Mouse (Mus musculus): Measurements from ENCODE around the gene Gadd45g. TPM values are rescaled to one million over a fixed set of nuclear protein-coding genes. Genes with fewer than 3 reads are reported as not detected.

The Gadd45g gene
- polyA plus RNA-seq (2015; fragmentation: Nextera tagmentation; extraction: Ambion mirVana): 44.2 and 45.5 TPM in 2 replicates

DNA sequence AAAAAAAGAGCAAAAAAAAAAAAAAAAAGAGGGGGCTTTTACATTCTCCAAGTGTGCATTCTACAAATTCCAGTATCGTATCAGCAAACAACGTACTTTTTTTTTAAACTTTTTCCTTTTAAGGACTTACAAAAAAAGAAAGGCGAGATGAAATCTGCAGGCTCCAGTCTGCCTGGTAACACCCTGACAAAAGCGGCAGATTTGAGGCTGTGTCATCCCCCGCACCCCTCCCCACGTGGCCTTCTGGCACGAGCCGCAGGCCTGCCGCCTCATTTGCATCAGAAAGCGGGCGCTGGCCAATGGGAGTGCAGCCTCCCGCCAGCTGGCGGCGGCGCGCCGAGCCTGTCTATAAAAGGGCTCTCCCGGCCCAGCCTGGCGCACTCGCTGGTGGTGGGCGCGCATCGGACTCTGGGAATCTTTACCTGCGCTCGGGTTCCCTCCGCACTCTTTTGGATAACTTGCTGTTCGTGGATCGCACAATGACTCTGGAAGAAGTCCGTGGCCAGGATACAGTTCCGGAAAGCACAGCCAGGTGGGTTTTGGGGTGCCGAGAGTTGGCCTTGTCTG lies at the start of gene Gadd45g:
Gene Gadd45g, plus strand, starts transcription at position 378 of the 567 bp plus-strand sequence.
- Histone ChIP-seq H3K4me2 (ENCODE audit: low read length) (peak within 1 kb of the TSS; percentile 97), H3K4me3 (ENCODE audit: low read depth, low read length) (peak within 1 kb of the TSS; percentile 47), H3K27ac (ENCODE audit: low read length) (peak within 1 kb of the TSS; percentile 78), H3K4me1 (ENCODE audit: control insufficient read depth, insufficient read depth, low read length) (peaks cover 27% of the 10 kb centered on the region), H3K9ac (ENCODE audit: low read depth, low read length) (peak within 1 kb of the TSS; percentile 76), H3K27me3 (ENCODE audit: control insufficient read depth, insufficient read depth, low read depth, low read length) (peaks cover 2% of the 10 kb centered on the region; the same call in 1 of the 2 replicates), H3K9me3 (replicated peaks; ENCODE audit: control insufficient read depth, low read length, poor library complexity, severe bottlenecking) (no peaks in the 10 kb centered on the region), H3K36me3 (ENCODE audit: control insufficient read depth, insufficient read depth, low read length) (no peaks in the 10 kb centered on the region)
- ATAC-seq: peak; percentile 82
- WGBS: under 1% methylated on average over 31 of the region's 31 CpGs

DNA sequence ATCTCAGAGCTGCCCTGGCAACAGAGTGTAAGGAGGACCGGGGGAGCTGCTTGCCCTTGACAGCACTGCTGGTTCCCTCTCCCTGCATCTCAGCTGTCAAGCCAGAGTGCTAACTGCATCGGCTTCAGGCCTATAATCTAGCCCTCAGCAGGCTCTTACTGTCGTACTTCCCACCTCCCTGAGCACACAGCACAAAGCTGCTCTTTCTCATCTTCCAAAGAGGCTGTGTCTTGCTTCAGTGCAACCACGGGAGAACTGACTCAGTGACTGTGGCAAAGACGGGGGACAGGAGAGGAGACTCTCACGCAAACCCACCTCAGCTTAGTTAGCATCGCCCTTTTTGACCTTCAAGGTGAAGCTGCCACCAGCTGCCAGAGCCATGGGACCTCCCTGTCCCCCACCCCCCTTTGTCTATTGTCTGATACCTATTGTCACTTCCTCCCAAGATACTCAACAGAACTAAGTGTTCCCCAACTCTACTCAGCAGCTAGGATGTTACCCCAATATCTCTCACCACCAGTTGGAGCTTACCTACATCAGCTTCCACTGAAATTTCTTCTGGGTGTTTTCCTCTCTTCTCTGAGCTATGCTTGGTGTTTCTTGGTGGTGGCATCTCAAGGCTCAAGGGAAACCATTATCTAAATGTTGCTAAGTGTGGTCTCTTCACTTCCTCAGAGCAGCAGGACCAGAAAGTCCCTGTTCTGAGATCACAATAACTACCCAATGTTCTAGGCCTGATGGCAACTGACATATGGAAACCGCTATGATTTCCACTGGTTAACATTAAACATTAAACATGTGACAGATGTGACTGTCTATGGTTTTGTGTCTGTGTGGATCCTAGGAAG lies 48.4 kb upstream of the Gadd45g start:
- 60% methylated on average over 8 of the region's 8 CpGs for WGBS
- H3K4me2 ChIP-seq (ENCODE audit: low read length): no peak overlapping the region

DNA sequence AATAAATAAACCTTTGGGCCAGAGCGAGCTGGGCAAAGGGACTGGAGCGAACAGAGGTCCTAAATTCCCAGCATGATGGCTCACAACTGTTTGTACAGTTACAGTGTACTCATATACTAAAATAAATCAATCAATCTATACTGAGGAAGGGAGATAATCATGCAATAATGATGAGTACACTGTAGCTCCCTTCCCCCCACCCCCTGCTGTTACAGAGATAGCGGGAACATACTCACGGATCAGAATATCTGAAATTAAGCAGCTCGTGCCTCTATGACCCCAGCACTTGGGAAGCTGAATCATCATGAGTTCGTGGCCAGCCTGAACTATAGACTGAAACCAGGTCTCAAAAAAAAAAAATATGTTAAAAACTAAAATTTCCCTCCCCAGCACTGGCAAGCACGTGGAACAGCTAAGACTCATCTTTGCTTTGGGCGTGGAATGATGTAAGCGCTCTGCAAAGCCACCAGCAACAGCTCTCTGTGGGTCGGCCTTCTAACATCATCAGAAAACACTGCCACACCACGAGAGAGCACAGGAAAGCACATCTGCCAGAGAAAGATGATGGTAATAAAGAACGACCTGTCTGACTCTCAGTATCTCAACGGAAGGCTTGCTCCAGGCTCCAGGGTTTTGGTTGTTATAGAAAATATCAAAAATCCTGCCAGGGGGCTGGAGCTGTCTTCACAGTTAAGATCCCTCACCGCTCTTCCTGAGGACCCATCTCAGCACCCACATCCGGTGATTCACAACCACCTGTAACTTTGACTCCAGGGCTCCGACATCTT lies 46.5 kb upstream of the Gadd45g start:
- no peaks in the 10 kb centered on the region for H3K36me3 ChIP-seq (ENCODE audit: control insufficient read depth, insufficient read depth, low read length)
- H3K9ac ChIP-seq (ENCODE audit: low read depth, low read length): no peak overlapping the region
- WGBS: 87% methylated on average over 16 of the region's 16 CpGs
- ATAC-seq: no peak
- H3K9me3 ChIP-seq (replicated peaks; ENCODE audit: control insufficient read depth, low read length, poor library complexity, severe bottlenecking): no peaks in the 10 kb centered on the region
- H3K27ac ChIP-seq (ENCODE audit: low read length): no peak overlapping the region
- no peak overlapping the region for H3K4me3 ChIP-seq (ENCODE audit: low read depth, low read length)
- H3K4me2 ChIP-seq (ENCODE audit: low read length): no peak overlapping the region
- no peaks in the 10 kb centered on the region for H3K4me1 ChIP-seq (ENCODE audit: control insufficient read depth, insufficient read depth, low read length)
- H3K27me3 ChIP-seq (ENCODE audit: control insufficient read depth, insufficient read depth, low read depth, low read length): no peaks in the 10 kb centered on the region

More for the DNA sequence above, 48.4 kb upstream of the Gadd45g start:
- Histone ChIP-seq H3K4me1 (ENCODE audit: control insufficient read depth, insufficient read depth, low read length) (no peaks in the 10 kb centered on the region), H3K27ac (ENCODE audit: low read length) (no peak overlapping the region), H3K9me3 (replicated peaks; ENCODE audit: control insufficient read depth, low read length, poor library complexity, severe bottlenecking) (no peaks in the 10 kb centered on the region), H3K4me3 (ENCODE audit: low read depth, low read length) (no peak overlapping the region), H3K9ac (ENCODE audit: low read depth, low read length) (no peak overlapping the region), H3K36me3 (ENCODE audit: control insufficient read depth, insufficient read depth, low read length) (no peaks in the 10 kb centered on the region), H3K27me3 (ENCODE audit: control insufficient read depth, insufficient read depth, low read depth, low read length) (no peaks in the 10 kb centered on the region)
- ATAC-seq: no peak

DNA sequence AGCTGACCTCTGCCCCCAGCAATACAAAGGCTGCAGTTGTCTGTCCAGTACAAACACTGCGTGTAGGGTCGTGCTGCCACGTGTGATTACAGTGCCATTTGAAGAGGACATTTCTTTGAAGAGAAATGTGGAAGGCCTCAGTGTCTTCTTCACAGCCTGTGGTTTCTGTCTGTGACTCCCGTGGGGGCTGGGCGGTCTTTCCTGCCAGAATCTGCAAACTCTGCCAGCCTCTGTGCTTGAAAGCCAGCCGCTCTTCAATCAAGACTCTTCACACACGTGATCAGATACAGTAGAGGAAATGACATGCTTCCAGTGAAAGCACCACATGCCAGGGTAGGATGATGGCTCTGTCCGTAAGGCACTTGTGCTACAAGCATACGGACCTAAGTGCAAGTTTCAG lies 45.6 kb upstream of the Gadd45g start:
- Histone ChIP-seq H3K4me1 (ENCODE audit: control insufficient read depth, insufficient read depth, low read length) (0 out of 2 replicates have a peak, but pooled peaks cover 3% of the 10 kb centered on the region), H3K27ac (ENCODE audit: low read length) (0 out of 2 replicates have a peak overlapping the region, but pooled peaks have one; percentile 4), H3K9me3 (replicated peaks; ENCODE audit: control insufficient read depth, low read length, poor library complexity, severe bottlenecking) (no peaks in the 10 kb centered on the region), H3K4me3 (ENCODE audit: low read depth, low read length) (no peak overlapping the region), H3K27me3 (ENCODE audit: control insufficient read depth, insufficient read depth, low read depth, low read length) (no peaks in the 10 kb centered on the region), H3K9ac (ENCODE audit: low read depth, low read length) (no peak overlapping the region), H3K4me2 (ENCODE audit: low read length) (no peak overlapping the region), H3K36me3 (ENCODE audit: control insufficient read depth, insufficient read depth, low read length) (no peaks in the 10 kb centered on the region)
- 65% methylated on average over 9 of the region's 9 CpGs for WGBS
- ATAC-seq: no peak

DNA sequence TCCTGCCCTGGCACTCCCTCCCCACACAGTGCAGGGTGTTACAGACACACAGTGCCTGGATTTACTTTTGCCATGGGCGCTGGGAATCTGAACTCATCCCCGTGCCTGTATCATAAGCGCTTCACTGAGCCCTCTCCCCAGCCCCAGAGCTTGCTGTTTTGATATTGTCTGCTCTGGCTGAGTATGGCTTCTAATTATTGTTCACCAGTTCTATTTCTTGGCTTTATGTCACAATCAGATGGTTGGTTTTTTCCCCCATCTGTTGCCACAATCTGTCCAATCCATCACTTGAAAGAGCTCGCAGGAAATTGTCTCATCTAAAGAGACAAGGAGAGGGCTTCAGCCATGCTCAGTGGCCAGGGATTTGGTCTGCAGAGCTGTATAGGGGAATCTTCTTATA lies 40.8 kb upstream of the Gadd45g start:
- Histone ChIP-seq H3K4me3 (ENCODE audit: low read depth, low read length) (no peak overlapping the region), H3K4me2 (ENCODE audit: low read length) (no peak overlapping the region), H3K9me3 (replicated peaks; ENCODE audit: control insufficient read depth, low read length, poor library complexity, severe bottlenecking) (no peaks in the 10 kb centered on the region), H3K27me3 (ENCODE audit: control insufficient read depth, insufficient read depth, low read depth, low read length) (no peaks in the 10 kb centered on the region), H3K27ac (ENCODE audit: low read length) (0 out of 2 replicates have a peak overlapping the region, but pooled peaks have one; percentile 34), H3K4me1 (ENCODE audit: control insufficient read depth, insufficient read depth, low read length) (peaks cover 10% of the 10 kb centered on the region), H3K9ac (ENCODE audit: low read depth, low read length) (no peak overlapping the region), H3K36me3 (ENCODE audit: control insufficient read depth, insufficient read depth, low read length) (no peaks in the 10 kb centered on the region)
- WGBS: 65% methylated on average over 4 of the region's 4 CpGs
- 0 out of 2 replicates have a peak, but pooled peaks have one; percentile 19 for ATAC-seq

DNA sequence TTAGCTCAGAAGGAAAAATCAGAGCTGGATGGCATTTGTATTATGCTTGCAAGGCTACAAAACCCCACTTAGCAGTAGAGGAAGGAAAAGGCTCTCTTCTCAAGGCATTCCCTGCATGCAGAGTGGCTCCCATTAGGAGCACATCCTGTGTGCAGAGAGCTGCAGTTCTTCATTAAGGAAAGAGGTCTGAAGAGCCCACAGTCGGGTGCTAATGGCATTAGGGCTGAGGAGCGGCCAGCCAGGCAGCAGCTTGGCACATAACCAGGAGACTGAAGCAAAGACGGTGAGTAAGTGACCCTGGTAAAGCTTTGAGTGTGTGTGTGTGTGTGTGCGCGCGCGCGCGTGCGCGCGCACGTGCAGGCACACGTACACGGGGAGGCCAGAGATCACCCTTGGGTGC lies 40.3 kb upstream of the Gadd45g start:
- Histone ChIP-seq H3K4me2 (ENCODE audit: low read length) (no peak overlapping the region), H3K27ac (ENCODE audit: low read length) (peak overlapping the region; percentile 17; the same call in 1 of the 2 replicates), H3K9me3 (replicated peaks; ENCODE audit: control insufficient read depth, low read length, poor library complexity, severe bottlenecking) (no peaks in the 10 kb centered on the region), H3K36me3 (ENCODE audit: control insufficient read depth, insufficient read depth, low read length) (no peaks in the 10 kb centered on the region), H3K27me3 (ENCODE audit: control insufficient read depth, insufficient read depth, low read depth, low read length) (no peaks in the 10 kb centered on the region), H3K4me3 (ENCODE audit: low read depth, low read length) (no peak overlapping the region), H3K9ac (ENCODE audit: low read depth, low read length) (no peak overlapping the region; the same call in 1 of the 2 replicates), H3K4me1 (ENCODE audit: control insufficient read depth, insufficient read depth, low read length) (peaks cover 10% of the 10 kb centered on the region)
- WGBS: 80% methylated on average over 15 of the region's 15 CpGs
- ATAC-seq: no peak

DNA sequence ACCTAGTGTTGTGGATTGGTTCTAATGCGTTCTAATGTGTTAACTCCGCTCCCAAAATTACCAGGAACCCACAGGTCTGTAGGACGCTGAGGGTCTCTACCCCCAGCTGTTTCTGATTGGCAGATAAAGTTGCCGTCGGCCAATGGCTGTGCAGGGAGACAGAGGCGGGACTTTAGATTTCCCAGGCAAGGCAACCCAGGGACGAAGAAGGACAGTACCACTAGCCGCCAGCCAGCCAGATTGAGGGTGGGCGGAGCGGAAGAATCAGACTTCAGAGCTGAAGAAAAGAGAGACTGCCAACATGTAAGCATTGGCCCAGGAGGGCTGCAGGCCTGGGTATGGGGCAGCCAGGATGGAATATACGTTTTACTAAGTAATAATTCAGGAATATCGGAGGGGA lies 38.3 kb upstream of the Gadd45g start:
- WGBS: 30% methylated on average over 12 of the region's 12 CpGs
- H3K4me2 ChIP-seq (ENCODE audit: low read length): no peak overlapping the region
- no peak for ATAC-seq

DNA sequence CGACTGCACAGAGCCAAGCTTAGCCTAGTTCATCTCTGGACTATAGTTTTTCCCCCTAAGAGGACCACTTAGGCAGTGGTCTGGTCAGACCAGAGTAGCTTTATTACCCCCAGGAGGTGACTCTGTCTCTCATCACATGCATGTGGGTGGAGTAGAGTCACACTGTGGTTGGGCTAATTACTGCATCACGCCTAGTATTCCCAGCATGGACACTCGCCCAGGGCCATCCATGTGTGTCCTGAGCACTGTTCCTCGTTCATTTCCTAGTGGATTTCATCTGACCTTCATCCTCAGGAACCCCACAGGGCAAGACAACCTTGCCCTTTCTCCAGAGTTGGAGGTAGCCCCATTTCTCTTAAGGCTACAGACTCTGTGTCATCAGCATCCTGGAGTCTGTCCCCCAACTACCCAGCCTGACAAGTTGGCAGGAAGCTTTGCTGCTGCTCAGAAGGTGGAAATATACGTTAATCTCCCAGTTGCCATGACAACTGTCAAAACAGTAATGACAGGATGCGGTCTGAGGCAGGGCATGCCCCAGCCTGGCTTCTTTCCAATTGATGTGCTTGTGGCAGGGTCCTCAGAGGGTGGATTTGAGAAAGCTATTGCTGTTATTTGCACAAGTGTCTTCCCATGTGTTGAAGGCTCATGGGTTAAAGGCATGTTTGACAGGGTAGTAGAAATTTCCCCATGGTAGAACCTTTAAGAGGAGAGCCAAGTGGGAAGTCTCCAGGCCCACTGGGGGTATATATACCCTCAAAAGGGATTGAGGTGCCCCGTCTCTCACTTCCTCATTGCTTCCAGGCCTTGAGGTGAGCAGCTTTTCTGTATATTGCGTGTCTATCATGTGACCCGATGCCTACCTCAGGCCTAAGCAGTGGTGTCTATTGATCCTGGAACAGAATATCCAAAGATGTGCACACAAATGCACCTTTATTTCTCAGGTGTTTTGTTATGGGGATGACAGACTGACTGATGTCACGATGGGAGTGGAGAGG lies 32.6 kb upstream of the Gadd45g start:
- H3K27ac ChIP-seq (ENCODE audit: low read length): no peak overlapping the region; the same call in 1 of the 2 replicates
- no peak overlapping the region for H3K4me3 ChIP-seq (ENCODE audit: low read depth, low read length)
- no peaks in the 10 kb centered on the region for H3K36me3 ChIP-seq (ENCODE audit: control insufficient read depth, insufficient read depth, low read length)
- H3K27me3 ChIP-seq (ENCODE audit: control insufficient read depth, insufficient read depth, low read depth, low read length): no peaks in the 10 kb centered on the region
- H3K4me2 ChIP-seq (ENCODE audit: low read length): no peak overlapping the region
- peak; percentile 18 for ATAC-seq
- H3K4me1 ChIP-seq (ENCODE audit: control insufficient read depth, insufficient read depth, low read length): peaks cover 7% of the 10 kb centered on the region
- no peaks in the 10 kb centered on the region for H3K9me3 ChIP-seq (replicated peaks; ENCODE audit: control insufficient read depth, low read length, poor library complexity, severe bottlenecking)
- no peak overlapping the region for H3K9ac ChIP-seq (ENCODE audit: low read depth, low read length)
- 55% methylated on average over 10 of the region's 10 CpGs for WGBS

More for the DNA sequence above, 38.3 kb upstream of the Gadd45g start:
- no peak overlapping the region for H3K27ac ChIP-seq (ENCODE audit: low read length)
- H3K36me3 ChIP-seq (ENCODE audit: control insufficient read depth, insufficient read depth, low read length): no peaks in the 10 kb centered on the region
- peaks cover 10% of the 10 kb centered on the region for H3K4me1 ChIP-seq (ENCODE audit: control insufficient read depth, insufficient read depth, low read length)
- H3K27me3 ChIP-seq (ENCODE audit: control insufficient read depth, insufficient read depth, low read depth, low read length): no peaks in the 10 kb centered on the region
- no peaks in the 10 kb centered on the region for H3K9me3 ChIP-seq (replicated peaks; ENCODE audit: control insufficient read depth, low read length, poor library complexity, severe bottlenecking)
- no peak overlapping the region for H3K9ac ChIP-seq (ENCODE audit: low read depth, low read length)
- H3K4me3 ChIP-seq (ENCODE audit: low read depth, low read length): no peak overlapping the region
